Mouse (Mus musculus): ENCODE data around the gene Lhx2. TPM values are rescaled to one million over a fixed set of nuclear protein-coding genes. Genes with fewer than 3 reads are reported as not detected.
A peak's percentile ranks its signal among the peaks of the same experiment; 100 is the strongest.

Gene Lhx2
- polyA plus RNA-seq, 1 experiment from 2014 or later, result 15.5 TPM

GRCm38 (mm10) chr2:38358611-38359010 lies 19.5 kb downstream of the Lhx2 start:
- DNase-seq (ENCODE audit: low spot score) (no peak), ATAC-seq (replicated peaks; ENCODE audit: insufficient number of reproducible peaks, low FRiP score, low TSS enrichment, low read depth) (no peak)
- H3K27ac ChIP-seq (replicated peaks; ENCODE audit: low read depth, low read length), result no peak overlapping the region
- H3K4me1 ChIP-seq (ENCODE audit: control insufficient read depth, insufficient read depth, low read length), result no peaks in the 10 kb centered on the region; the same call in 1 of the 2 replicates
- H3K36me3 ChIP-seq (replicated peaks; ENCODE audit: control insufficient read depth, insufficient read depth, low read depth, low read length), result no peaks in the 10 kb centered on the region
- peaks cover 84% of the 10 kb centered on the region for H3K27me3 ChIP-seq (ENCODE audit: control insufficient read depth, insufficient read depth, low read length)
- no peak overlapping the region for H3K4me3 ChIP-seq (ENCODE audit: low read depth, low read length)
- H3K4me2 ChIP-seq (ENCODE audit: low read depth, low read length), result no peak overlapping the region
- 0% methylated on average over 3 of the region's 3 CpGs for whole genome bisulfite sequencing
- H3K9me3 ChIP-seq (replicated peaks; ENCODE audit: control insufficient read depth, low read length), result no peaks in the 10 kb centered on the region
- no peak overlapping the region for H3K9ac ChIP-seq (replicated peaks; ENCODE audit: low read length)

GRCm38 (mm10) chr2:38359186-38359585 lies 20.1 kb downstream of the Lhx2 start:
- Histone ChIP-seq H3K4me1 (ENCODE audit: control insufficient read depth, insufficient read depth, low read length) (no peaks in the 10 kb centered on the region; the same call in 1 of the 2 replicates), H3K9ac (replicated peaks; ENCODE audit: low read length) (no peak overlapping the region), H3K27ac (replicated peaks; ENCODE audit: low read depth, low read length) (no peak overlapping the region), H3K27me3 (ENCODE audit: control insufficient read depth, insufficient read depth, low read length) (peaks cover 79% of the 10 kb centered on the region), H3K36me3 (replicated peaks; ENCODE audit: control insufficient read depth, insufficient read depth, low read depth, low read length) (no peaks in the 10 kb centered on the region), H3K4me2 (ENCODE audit: low read depth, low read length) (no peak overlapping the region), H3K9me3 (replicated peaks; ENCODE audit: control insufficient read depth, low read length) (no peaks in the 10 kb centered on the region), H3K4me3 (ENCODE audit: low read depth, low read length) (no peak overlapping the region)
- ATAC-seq (replicated peaks; ENCODE audit: insufficient number of reproducible peaks, low FRiP score, low TSS enrichment, low read depth) (no peak), DNase-seq (ENCODE audit: low spot score) (no peak)
- 2% methylated on average over 10 of the region's 10 CpGs for WGBS

- no peak overlapping the region for H3K27ac ChIP-seq (replicated peaks; ENCODE audit: low read depth, low read length)
- WGBS, result 8% methylated on average over 13 of the region's 13 CpGs
- peaks cover 73% of the 10 kb centered on the region for H3K27me3 ChIP-seq (ENCODE audit: control insufficient read depth, insufficient read depth, low read length)
- H3K4me2 ChIP-seq (ENCODE audit: low read depth, low read length), result no peak overlapping the region
- DNase-seq (ENCODE audit: low spot score) (no peak), ATAC-seq (replicated peaks; ENCODE audit: insufficient number of reproducible peaks, low FRiP score, low TSS enrichment, low read depth) (no peak)
- H3K9me3 ChIP-seq (replicated peaks; ENCODE audit: control insufficient read depth, low read length), result no peaks in the 10 kb centered on the region
- H3K9ac ChIP-seq (replicated peaks; ENCODE audit: low read length), result no peak overlapping the region
- H3K36me3 ChIP-seq (replicated peaks; ENCODE audit: control insufficient read depth, insufficient read depth, low read depth, low read length), result no peaks in the 10 kb centered on the region
- no peaks in the 10 kb centered on the region; the same call in 1 of the 2 replicates for H3K4me1 ChIP-seq (ENCODE audit: control insufficient read depth, insufficient read depth, low read length)
- H3K4me3 ChIP-seq (ENCODE audit: low read depth, low read length), result no peak overlapping the region
Observed at GRCm38 (mm10) chr2:38359811-38360210, 20.7 kb downstream of the Lhx2 start.

- Histone ChIP-seq H3K4me3 (ENCODE audit: low read depth, low read length) (no peak overlapping the region), H3K9me3 (replicated peaks; ENCODE audit: control insufficient read depth, low read length) (no peaks in the 10 kb centered on the region), H3K4me1 (ENCODE audit: control insufficient read depth, insufficient read depth, low read length) (no peaks in the 10 kb centered on the region), H3K27me3 (ENCODE audit: control insufficient read depth, insufficient read depth, low read length) (peaks cover 47% of the 10 kb centered on the region), H3K27ac (replicated peaks; ENCODE audit: low read depth, low read length) (no peak overlapping the region), H3K4me2 (ENCODE audit: low read depth, low read length) (no peak overlapping the region), H3K9ac (replicated peaks; ENCODE audit: low read length) (no peak overlapping the region), H3K36me3 (replicated peaks; ENCODE audit: control insufficient read depth, insufficient read depth, low read depth, low read length) (no peaks in the 10 kb centered on the region)
- 49% methylated on average over 7 of the region's 7 CpGs for WGBS
- ATAC-seq (replicated peaks; ENCODE audit: insufficient number of reproducible peaks, low FRiP score, low TSS enrichment, low read depth), result no peak
- DNase-seq (ENCODE audit: low spot score), result no peak
Observed at GRCm38 (mm10) chr2:38366222-38366621, 27.1 kb downstream of the Lhx2 start.

GRCm38 (mm10) chr2:38367023-38367422 lies 27.9 kb downstream of the Lhx2 start:
- no peaks in the 10 kb centered on the region for H3K4me1 ChIP-seq (ENCODE audit: control insufficient read depth, insufficient read depth, low read length)
- WGBS, result 27% methylated on average over 9 of the region's 9 CpGs
- H3K9ac ChIP-seq (replicated peaks; ENCODE audit: low read length), result no peak overlapping the region
- no peak overlapping the region for H3K4me3 ChIP-seq (ENCODE audit: low read depth, low read length)
- ATAC-seq (replicated peaks; ENCODE audit: insufficient number of reproducible peaks, low FRiP score, low TSS enrichment, low read depth), result peak; percentile 60; the same call in 1 of the 2 replicates
- no peaks in the 10 kb centered on the region for H3K9me3 ChIP-seq (replicated peaks; ENCODE audit: control insufficient read depth, low read length)
- H3K27me3 ChIP-seq (ENCODE audit: control insufficient read depth, insufficient read depth, low read length), result peaks cover 39% of the 10 kb centered on the region
- no peak overlapping the region for H3K4me2 ChIP-seq (ENCODE audit: low read depth, low read length)
- DNase-seq (ENCODE audit: low spot score), result no peak
- H3K27ac ChIP-seq (replicated peaks; ENCODE audit: low read depth, low read length), result no peak overlapping the region
- no peaks in the 10 kb centered on the region for H3K36me3 ChIP-seq (replicated peaks; ENCODE audit: control insufficient read depth, insufficient read depth, low read depth, low read length)

- H3K9ac ChIP-seq (replicated peaks; ENCODE audit: low read length), result no peak overlapping the region
- no peak overlapping the region for H3K27ac ChIP-seq (replicated peaks; ENCODE audit: low read depth, low read length)
- H3K27me3 ChIP-seq (ENCODE audit: control insufficient read depth, insufficient read depth, low read length), result peaks cover 34% of the 10 kb centered on the region
- DNase-seq (ENCODE audit: low spot score), result no peak
- no peak overlapping the region for H3K4me3 ChIP-seq (ENCODE audit: low read depth, low read length)
- H3K9me3 ChIP-seq (replicated peaks; ENCODE audit: control insufficient read depth, low read length), result no peaks in the 10 kb centered on the region
- no peaks in the 10 kb centered on the region for H3K36me3 ChIP-seq (replicated peaks; ENCODE audit: control insufficient read depth, insufficient read depth, low read depth, low read length)
- no peak for ATAC-seq (replicated peaks; ENCODE audit: insufficient number of reproducible peaks, low FRiP score, low TSS enrichment, low read depth)
- 69% methylated on average over 5 of the region's 5 CpGs for WGBS
- no peaks in the 10 kb centered on the region for H3K4me1 ChIP-seq (ENCODE audit: control insufficient read depth, insufficient read depth, low read length)
- no peak overlapping the region for H3K4me2 ChIP-seq (ENCODE audit: low read depth, low read length)
Observed at GRCm38 (mm10) chr2:38367852-38368251, 28.8 kb downstream of the Lhx2 start.

GRCm38 (mm10) chr2:38368746-38369330 lies 29.8 kb downstream of the Lhx2 start:
- peaks cover 32% of the 10 kb centered on the region for H3K27me3 ChIP-seq (ENCODE audit: control insufficient read depth, insufficient read depth, low read length)
- ATAC-seq (replicated peaks; ENCODE audit: insufficient number of reproducible peaks, low FRiP score, low TSS enrichment, low read depth) (0 out of 2 replicates have a peak, but pooled peaks have one; percentile 41), DNase-seq (ENCODE audit: low spot score) (peak; percentile 83)
- peak overlapping the region; percentile 27 for H3K4me2 ChIP-seq (ENCODE audit: low read depth, low read length)
- H3K27ac ChIP-seq (replicated peaks; ENCODE audit: low read depth, low read length), result no peak overlapping the region
- H3K4me3 ChIP-seq (ENCODE audit: low read depth, low read length), result 0 out of 2 replicates have a peak overlapping the region, but pooled peaks have one; percentile 2
- no peaks in the 10 kb centered on the region for H3K36me3 ChIP-seq (replicated peaks; ENCODE audit: control insufficient read depth, insufficient read depth, low read depth, low read length)
- no peak overlapping the region for H3K9ac ChIP-seq (replicated peaks; ENCODE audit: low read length)
- H3K9me3 ChIP-seq (replicated peaks; ENCODE audit: control insufficient read depth, low read length), result no peaks in the 10 kb centered on the region
- no peaks in the 10 kb centered on the region for H3K4me1 ChIP-seq (ENCODE audit: control insufficient read depth, insufficient read depth, low read length)
- WGBS, result 12% methylated on average over 31 of the region's 31 CpGs

GRCm38 (mm10) chr2:38375606-38376304 lies 36.7 kb downstream of the Lhx2 start:
- Histone ChIP-seq H3K27ac (replicated peaks; ENCODE audit: low read depth, low read length) (no peak overlapping the region), H3K9ac (replicated peaks; ENCODE audit: low read length) (peak overlapping the region; percentile 13; the same call in 1 of the 2 replicates), H3K36me3 (replicated peaks; ENCODE audit: control insufficient read depth, insufficient read depth, low read depth, low read length) (no peaks in the 10 kb centered on the region), H3K4me3 (ENCODE audit: low read depth, low read length) (no peak overlapping the region), H3K4me1 (ENCODE audit: control insufficient read depth, insufficient read depth, low read length) (peaks cover 7% of the 10 kb centered on the region; the same call in 1 of the 2 replicates), H3K4me2 (ENCODE audit: low read depth, low read length) (peak overlapping the region; percentile 33), H3K27me3 (ENCODE audit: control insufficient read depth, insufficient read depth, low read length) (peaks cover 26% of the 10 kb centered on the region), H3K9me3 (replicated peaks; ENCODE audit: control insufficient read depth, low read length) (no peaks in the 10 kb centered on the region)
- DNase-seq (ENCODE audit: low spot score) (peak; percentile 70), ATAC-seq (replicated peaks; ENCODE audit: insufficient number of reproducible peaks, low FRiP score, low TSS enrichment, low read depth) (0 out of 2 replicates have a peak, but pooled peaks have one; percentile 9)
- 4% methylated on average over 20 of the region's 20 CpGs for WGBS
